Mouse (Mus musculus): ENCODE measurements around the gene Sfswap.

GRCm38 (mm10) chr5:129460798-129461476 lies 40.1 kb upstream of the Sfswap start:
- no peak for TF ChIP-seq HCFC1 (IDR thresholded peaks at IDR 0.05; ENCODE audit: borderline replicate concordance, insufficient read depth, low read length)
- TF ChIP-seq ZNF384 (IDR thresholded peaks at IDR 0.05; ENCODE audit: low read depth, low read length): no peak
- TF ChIP-seq ZC3H11A (IDR thresholded peaks at IDR 0.05; ENCODE audit: borderline replicate concordance, low read depth, low read length): no peak
- no peak for TF ChIP-seq CHD2 (IDR thresholded peaks at IDR 0.05; ENCODE audit: low read depth, low read length)
- TF ChIP-seq MAFK (IDR thresholded peaks at IDR 0.05; ENCODE audit: insufficient read depth, low read depth, low read length): no peak
